Mouse (Mus musculus): Measurements from ENCODE around the gene Nipal4. TPM values are rescaled to one million over a fixed set of nuclear protein-coding genes. Genes with fewer than 3 reads are reported as not detected.

The Nipal4 gene
- total and polyA plus RNA-seq, 3 experiments, result 0.11 to 0.20 (median 0.18) TPM

- Histone ChIP-seq H3K27ac (no peak overlapping the region; the same call in 1 of the 2 replicates), H3K4me3 (no peak overlapping the region), H3K36me3 (ENCODE audit: control insufficient read depth, insufficient read depth, low read length) (peaks cover 8% of the 10 kb centered on the region), H3K79me2 (replicated peaks; ENCODE audit: control insufficient read depth, insufficient read depth, low read length) (no peaks in the 10 kb centered on the region), H3K27me3 (ENCODE audit: control insufficient read depth, insufficient read depth, low read length) (no peaks in the 10 kb centered on the region), H3K9ac (ENCODE audit: low read depth, low read length) (no peak overlapping the region), H3K4me1 (ENCODE audit: control insufficient read depth, insufficient read depth, low read length) (peaks cover 21% of the 10 kb centered on the region)
- no peak for TF ChIP-seq CTCF (IDR thresholded peaks at IDR 0.05)
- no peak for TF ChIP-seq POLR2A (IDR thresholded peaks at IDR 0.05; ENCODE audit: insufficient read depth, low read depth, low read length)
- TF ChIP-seq EP300 (IDR thresholded peaks at IDR 0.05; ENCODE audit: insufficient read depth, low read depth, low read length), result no peak
- WGBS, result 94% methylated on average over 12 of the region's 12 CpGs
- DNase-seq, result no peak
- intact Hi-C loops (cut with DNase I), result loop anchor here (10.0 kb wide), 1 partner anchor 180 kb away; the partner anchor contains the start of gene Lsm11
Observed at GRCm38 (mm10) chr11:46125093-46125834, 41.0 kb downstream of the Nipal4 start.

- Histone ChIP-seq H3K9ac (ENCODE audit: low read depth, low read length) (no peak overlapping the region), H3K27ac (peak overlapping the region; percentile 52), H3K4me3 (no peak overlapping the region; the same call in 1 of the 2 replicates), H3K36me3 (ENCODE audit: control insufficient read depth, insufficient read depth, low read length) (peaks cover 15% of the 10 kb centered on the region), H3K27me3 (ENCODE audit: control insufficient read depth, insufficient read depth, low read length) (no peaks in the 10 kb centered on the region), H3K79me2 (replicated peaks; ENCODE audit: control insufficient read depth, insufficient read depth, low read length) (no peaks in the 10 kb centered on the region), H3K4me1 (ENCODE audit: control insufficient read depth, insufficient read depth, low read length) (peaks cover 20% of the 10 kb centered on the region)
- no peak for DNase-seq
- 48% methylated on average over 8 of the region's 8 CpGs for WGBS
- TF ChIP-seq EP300 (IDR thresholded peaks at IDR 0.05; ENCODE audit: insufficient read depth, low read depth, low read length) (no peak), POLR2A (IDR thresholded peaks at IDR 0.05; ENCODE audit: insufficient read depth, low read depth, low read length) (no peak), CTCF (IDR thresholded peaks at IDR 0.05) (no peak)
- intact Hi-C loops (cut with DNase I), result loop anchor here (10.0 kb wide), 1 partner anchor 179 kb away; the partner anchor contains the start of gene Lsm11
Observed at GRCm38 (mm10) chr11:46123328-46123866, 42.9 kb downstream of the Nipal4 start.

- intact Hi-C loops (cut with DNase I), result loop anchor here (1.0 to 10.0 kb wide), 2 partner anchors 58 to 178 kb away; partner anchors contain the start of gene Lsm11
- 54% methylated on average over 4 of the region's 4 CpGs for WGBS
- Histone ChIP-seq H3K4me1 (ENCODE audit: control insufficient read depth, insufficient read depth, low read length) (peaks cover 20% of the 10 kb centered on the region), H3K79me2 (replicated peaks; ENCODE audit: control insufficient read depth, insufficient read depth, low read length) (no peaks in the 10 kb centered on the region), H3K27me3 (ENCODE audit: control insufficient read depth, insufficient read depth, low read length) (no peaks in the 10 kb centered on the region), H3K9ac (ENCODE audit: low read depth, low read length) (no peak overlapping the region), H3K36me3 (ENCODE audit: control insufficient read depth, insufficient read depth, low read length) (peaks cover 16% of the 10 kb centered on the region), H3K27ac (peak overlapping the region; percentile 52), H3K4me3 (no peak overlapping the region)
- TF ChIP-seq POLR2A (IDR thresholded peaks at IDR 0.05; ENCODE audit: insufficient read depth, low read depth, low read length) (no peak), EP300 (IDR thresholded peaks at IDR 0.05; ENCODE audit: insufficient read depth, low read depth, low read length) (0 out of 2 replicates have a peak, but pooled peaks have one; percentile 30), CTCF (IDR thresholded peaks at IDR 0.05) (no peak)
- DNase-seq, result peak; percentile 52 to 62
Observed at GRCm38 (mm10) chr11:46122875-46123274, 43.4 kb downstream of the Nipal4 start.

GRCm38 (mm10) chr11:46121666-46122065 is 44.6 kb downstream of the Nipal4 start:
- no peak overlapping the region for H3K9ac ChIP-seq (ENCODE audit: low read depth, low read length)
- no peak overlapping the region for H3K4me3 ChIP-seq
- no peaks in the 10 kb centered on the region for H3K27me3 ChIP-seq (ENCODE audit: control insufficient read depth, insufficient read depth, low read length)
- TF ChIP-seq EP300 (IDR thresholded peaks at IDR 0.05; ENCODE audit: insufficient read depth, low read depth, low read length) (no peak), POLR2A (IDR thresholded peaks at IDR 0.05; ENCODE audit: insufficient read depth, low read depth, low read length) (no peak), CTCF (IDR thresholded peaks at IDR 0.05) (no peak)
- intact Hi-C loops (cut with DNase I), result loop anchor here (1.0 to 10.0 kb wide), 2 partner anchors 56 to 177 kb away; partner anchors contain the start of gene Lsm11
- peaks cover 16% of the 10 kb centered on the region for H3K36me3 ChIP-seq (ENCODE audit: control insufficient read depth, insufficient read depth, low read length)
- H3K79me2 ChIP-seq (replicated peaks; ENCODE audit: control insufficient read depth, insufficient read depth, low read length), result no peaks in the 10 kb centered on the region
- no peak for DNase-seq
- no peak overlapping the region for H3K27ac ChIP-seq
- WGBS, result 66% methylated on average over 4 of the region's 4 CpGs
- peaks cover 14% of the 10 kb centered on the region for H3K4me1 ChIP-seq (ENCODE audit: control insufficient read depth, insufficient read depth, low read length)

DNA sequence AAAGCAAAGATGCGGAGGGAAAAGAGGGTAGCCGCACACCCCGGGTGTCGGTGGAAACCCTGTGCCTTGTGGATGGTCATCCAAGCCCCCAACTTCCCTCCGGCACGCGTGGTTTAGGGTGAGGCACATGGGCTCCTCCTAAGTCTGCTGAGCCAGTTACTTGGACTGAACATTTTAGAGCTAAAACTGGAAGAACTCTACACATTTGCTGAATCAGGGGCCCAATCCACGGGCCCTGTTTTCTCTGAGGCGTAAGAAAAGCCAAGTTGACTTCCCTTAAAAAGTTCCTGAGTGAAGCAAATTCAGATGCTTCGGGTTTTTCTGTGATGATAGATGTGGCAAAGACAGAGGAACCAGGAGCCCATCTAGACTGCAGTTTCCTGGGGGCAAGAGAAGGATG is 46.2 kb downstream of the Nipal4 start:
- intact Hi-C loops (cut with DNase I), result loop anchor here (10.0 kb wide), 1 partner anchor 175 kb away; the partner anchor contains the start of gene Lsm11
- Histone ChIP-seq H3K27ac (peak overlapping the region; percentile 60), H3K36me3 (ENCODE audit: control insufficient read depth, insufficient read depth, low read length) (peaks cover 16% of the 10 kb centered on the region)

More for the DNA sequence above, 46.2 kb downstream of the Nipal4 start:
- WGBS, result 46% methylated on average over 10 of the region's 10 CpGs
- Histone ChIP-seq H3K4me1 (ENCODE audit: control insufficient read depth, insufficient read depth, low read length) (peaks cover 21% of the 10 kb centered on the region), H3K27me3 (ENCODE audit: control insufficient read depth, insufficient read depth, low read length) (no peaks in the 10 kb centered on the region), H3K79me2 (replicated peaks; ENCODE audit: control insufficient read depth, insufficient read depth, low read length) (no peaks in the 10 kb centered on the region), H3K4me3 (no peak overlapping the region), H3K9ac (ENCODE audit: low read depth, low read length) (no peak overlapping the region)
- DNase-seq, result peak in 1 of 2 experiments; percentile 40
- TF ChIP-seq EP300 (IDR thresholded peaks at IDR 0.05; ENCODE audit: insufficient read depth, low read depth, low read length), result no peak
- TF ChIP-seq POLR2A (IDR thresholded peaks at IDR 0.05; ENCODE audit: insufficient read depth, low read depth, low read length), result no peak
- TF ChIP-seq CTCF (IDR thresholded peaks at IDR 0.05), result no peak

Data from heart, adult 2 months (tissue).